Mouse (Mus musculus) urinary bladder, adult 18-20 months (tissue): ENCODE results near the gene Sucla2.
"Not testable (repeated sequence)": the region's sequence is repeated elsewhere in the genome, so short reads cannot be mapped to it uniquely, and the experiment has no call there.

Experiments used
- DNase-seq, 2 experiments: peaks; one replicate each; pipeline ENCODE4 v3.0.0; 2022; ENCODE audit warnings: low spot score in 2 of 2, mixed read lengths in 2 of 2

Sucla2 gene

GRCm38 (mm10) chr14:73608668-73609481, 83.8 kb downstream of the Sucla2 start:
- DNase-seq, result no peak

- DNase-seq, result not testable (repeated sequence)
These were observed 89.8 kb downstream of the Sucla2 start for GRCm38 (mm10) chr14:73614961-73615360.

GRCm38 (mm10) chr14:73620880-73621279, 95.8 kb downstream of the Sucla2 start:
- no peak for DNase-seq

GRCm38 (mm10) chr14:73622988-73623387, 97.9 kb downstream of the Sucla2 start:
- DNase-seq, result no peak

GRCm38 (mm10) chr14:73625469-73625868, 100.3 kb downstream of the Sucla2 start:
- DNase-seq, result no peak

- DNase-seq, result no peak
These were observed 106.4 kb downstream of the Sucla2 start for GRCm38 (mm10) chr14:73631511-73631910.

- DNase-seq, result no peak
These were observed 107.6 kb downstream of the Sucla2 start for GRCm38 (mm10) chr14:73632648-73633263.

- no peak for DNase-seq
These were observed 109.2 kb downstream of the Sucla2 start for GRCm38 (mm10) chr14:73634356-73634755.

GRCm38 (mm10) chr14:73637460-73637859, 112.3 kb downstream of the Sucla2 start:
- DNase-seq, result no peak
